Mouse (Mus musculus) kidney, embryonic 16.5 days (tissue): ENCODE results near the gene Dyx1c1. TPM values are rescaled to one million over a fixed set of nuclear protein-coding genes. Genes with fewer than 3 reads are reported as not detected.

Experiments used
- ATAC-seq: fragments of 200-750 bp; cut with Nextera tagmentation; 2 replicates; pipeline ENCODE4 v1.8.0; 2017; ENCODE audit warnings: moderate TSS enrichment; ENCODE audit not compliant: low FRiP score, low TSS enrichment
- H3K27ac ChIP-seq: fragments of 300-500 bp; sonication (generic); 2 replicates; pipeline ENCODE4 v1.5.1; 2014; ENCODE audit warnings: low read length
- H3K27me3 ChIP-seq: fragments of 300-500 bp; sonication (generic); 2 replicates; pipeline ENCODE4 v1.6.1; 2014; ENCODE audit warnings: low read length, control low read depth, mixed read lengths; ENCODE audit not compliant: insufficient read depth
- H3K36me3 ChIP-seq: fragments of 300-500 bp; sonication (generic); 2 replicates; pipeline ENCODE4 v1.6.1; 2014; ENCODE audit warnings: low read length, control low read depth, mixed read lengths; ENCODE audit not compliant: insufficient read depth
- H3K4me1 ChIP-seq: fragments of 300-500 bp; sonication (generic); 2 replicates; pipeline ENCODE4 v1.6.1; 2014; ENCODE audit warnings: low read length, control low read depth, mixed read lengths; ENCODE audit not compliant: insufficient read depth
- H3K4me2 ChIP-seq: fragments of 300-500 bp; sonication (generic); replicated peaks from 2 replicates; pipeline ENCODE4 v1.6.1; 2014; ENCODE audit warnings: low read depth, low read length
- H3K4me3 ChIP-seq: fragments of 300-500 bp; sonication (generic); 2 replicates; pipeline ENCODE4 v1.5.1; 2014; ENCODE audit warnings: mild to moderate bottlenecking, low read length
- H3K9ac ChIP-seq: fragments of 300-500 bp; sonication (generic); replicated peaks from 2 replicates; pipeline ENCODE4 v1.6.1; 2014; ENCODE audit warnings: low read length
- H3K9me3 ChIP-seq: fragments of 300-500 bp; sonication (generic); 2 replicates; pipeline ENCODE4 v1.6.1; 2016; ENCODE audit warnings: low read length, control low read depth
- WGBS: fragments of 180-500 bp; shearing (Covaris S2); extraction: QIAGEN DNeasy Blood & Tissue Kit; methylation state at CpG from one replicate; pipeline ENCODE4 v1.1.7; 2014; 5-methylcytosine and 5-hydroxymethylcytosine counted together
- polyA plus RNA-seq: library from polyadenylated mRNA; unstranded; fragments of >200 nt; fragmentation: Nextera tagmentation; extraction: Ambion mirVana; gene quantifications from 2 replicates; pipeline ENCODE4 v1.2.1, GENCODE M21; 2015

Dyx1c1 gene
- polyA plus RNA-seq, 1 experiment from 2014 or later: 1.9 TPM

DNA sequence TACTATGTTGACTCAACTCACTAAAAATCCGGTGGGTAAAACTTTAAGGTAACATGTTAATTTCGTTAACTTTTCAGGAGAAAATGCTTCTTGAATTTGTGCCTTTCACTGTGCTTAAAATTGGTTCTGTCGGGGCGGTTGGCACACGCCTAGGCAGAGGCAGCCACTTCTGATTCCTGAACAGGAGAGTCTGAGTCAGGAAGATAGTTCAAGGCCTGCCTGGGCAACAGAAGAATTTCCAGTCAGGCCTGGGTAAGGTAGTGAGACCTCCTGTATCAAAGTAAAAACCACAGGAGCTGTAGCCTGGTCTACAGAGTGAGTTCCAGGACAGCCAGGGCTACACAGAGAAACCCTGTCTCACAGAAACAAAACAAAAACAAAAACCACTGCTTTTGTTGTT lies 34.0 kb downstream of the Dyx1c1 start:
- H3K4me2 ChIP-seq: no peak overlapping the region
- H3K9ac ChIP-seq: no peak overlapping the region
- H3K36me3 ChIP-seq: no peaks in the 10 kb centered on the region
- 86% methylated on average over 5 of the region's 5 CpGs for WGBS
- ATAC-seq: no peak
- no peaks in the 10 kb centered on the region for H3K4me1 ChIP-seq
- no peak overlapping the region for H3K27ac ChIP-seq
- no peak overlapping the region for H3K4me3 ChIP-seq
- H3K9me3 ChIP-seq: no peaks in the 10 kb centered on the region
- H3K27me3 ChIP-seq: no peaks in the 10 kb centered on the region

DNA sequence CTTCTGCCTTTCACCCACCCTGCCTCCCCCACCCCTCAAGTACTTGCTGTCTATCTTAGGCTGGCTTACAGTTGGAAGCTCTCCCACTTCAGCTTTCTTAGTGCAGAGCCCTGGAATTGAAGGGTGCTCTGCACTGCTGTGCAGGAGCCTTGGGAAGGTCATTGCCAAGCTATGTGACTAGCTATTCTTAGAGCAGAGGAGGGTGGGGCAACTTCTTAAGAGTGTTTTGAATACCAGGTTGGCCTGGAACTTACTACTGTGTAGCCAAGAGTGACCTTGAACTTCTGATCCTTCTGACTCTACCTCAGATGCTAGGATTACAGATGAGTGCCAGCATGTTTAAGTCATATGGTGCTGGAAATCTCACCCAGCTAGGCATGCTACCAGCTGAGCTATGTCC lies 37.6 kb downstream of the Dyx1c1 start:
- H3K36me3 ChIP-seq: no peaks in the 10 kb centered on the region
- no peak overlapping the region for H3K27ac ChIP-seq
- H3K9me3 ChIP-seq: no peaks in the 10 kb centered on the region
- H3K4me1 ChIP-seq: no peaks in the 10 kb centered on the region
- no peak overlapping the region for H3K4me2 ChIP-seq
- no peak overlapping the region for H3K4me3 ChIP-seq
- no peak for ATAC-seq
- H3K9ac ChIP-seq: no peak overlapping the region
- no peaks in the 10 kb centered on the region for H3K27me3 ChIP-seq

DNA sequence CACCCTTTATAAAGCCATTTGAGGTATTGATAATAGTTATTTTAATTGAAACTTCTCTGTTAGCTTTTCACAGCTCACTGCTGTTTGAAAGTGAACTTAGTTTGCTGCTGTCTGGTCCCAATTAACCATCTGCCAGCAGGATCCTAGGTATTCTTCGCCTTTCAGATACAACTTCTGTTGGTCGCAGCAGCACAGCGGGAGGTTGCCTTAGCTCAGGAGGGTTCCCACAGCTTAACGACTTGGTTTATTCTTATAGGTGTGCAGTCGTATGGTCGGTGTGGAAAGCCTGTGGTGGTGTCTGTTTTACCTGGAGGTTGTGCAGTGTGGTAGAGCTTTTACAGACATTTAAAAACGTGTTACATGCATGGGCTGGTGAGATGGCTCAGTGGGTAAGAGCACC lies 38.2 kb downstream of the Dyx1c1 start:
- Histone ChIP-seq H3K9ac (no peak overlapping the region), H3K27me3 (no peaks in the 10 kb centered on the region), H3K4me3 (no peak overlapping the region), H3K27ac (no peak overlapping the region), H3K36me3 (no peaks in the 10 kb centered on the region), H3K4me2 (no peak overlapping the region), H3K4me1 (no peaks in the 10 kb centered on the region), H3K9me3 (no peaks in the 10 kb centered on the region)
- no peak for ATAC-seq
- WGBS: 65% methylated on average over 7 of the region's 7 CpGs

DNA sequence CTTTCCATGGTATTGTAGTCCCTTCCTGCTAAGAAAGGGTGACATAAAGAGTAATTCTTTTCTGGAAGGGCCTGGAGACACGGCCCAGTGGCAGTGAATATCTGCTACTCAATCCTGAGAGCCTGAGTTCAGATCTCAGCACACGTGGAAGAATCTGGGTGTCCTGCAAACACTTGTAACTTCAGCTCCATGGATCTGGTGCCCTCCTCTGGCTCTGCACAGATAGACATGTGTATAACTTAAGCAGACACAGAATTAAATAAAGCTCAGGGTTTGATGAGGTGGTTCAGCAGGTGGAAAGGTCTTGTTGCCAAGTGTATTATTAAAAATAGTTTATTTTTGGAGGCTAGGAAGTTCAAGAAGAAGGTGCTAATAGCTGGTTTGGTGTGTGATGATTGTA lies 41.9 kb downstream of the Dyx1c1 start:
- Histone ChIP-seq H3K36me3 (peaks cover 3% of the 10 kb centered on the region; the same call in 1 of the 2 replicates), H3K4me1 (no peaks in the 10 kb centered on the region), H3K9me3 (no peaks in the 10 kb centered on the region), H3K4me3 (no peak overlapping the region), H3K9ac (no peak overlapping the region), H3K4me2 (no peak overlapping the region), H3K27me3 (no peaks in the 10 kb centered on the region), H3K27ac (no peak overlapping the region)
- ATAC-seq: no peak
- WGBS: 84% methylated on average over 2 of the region's 2 CpGs

DNA sequence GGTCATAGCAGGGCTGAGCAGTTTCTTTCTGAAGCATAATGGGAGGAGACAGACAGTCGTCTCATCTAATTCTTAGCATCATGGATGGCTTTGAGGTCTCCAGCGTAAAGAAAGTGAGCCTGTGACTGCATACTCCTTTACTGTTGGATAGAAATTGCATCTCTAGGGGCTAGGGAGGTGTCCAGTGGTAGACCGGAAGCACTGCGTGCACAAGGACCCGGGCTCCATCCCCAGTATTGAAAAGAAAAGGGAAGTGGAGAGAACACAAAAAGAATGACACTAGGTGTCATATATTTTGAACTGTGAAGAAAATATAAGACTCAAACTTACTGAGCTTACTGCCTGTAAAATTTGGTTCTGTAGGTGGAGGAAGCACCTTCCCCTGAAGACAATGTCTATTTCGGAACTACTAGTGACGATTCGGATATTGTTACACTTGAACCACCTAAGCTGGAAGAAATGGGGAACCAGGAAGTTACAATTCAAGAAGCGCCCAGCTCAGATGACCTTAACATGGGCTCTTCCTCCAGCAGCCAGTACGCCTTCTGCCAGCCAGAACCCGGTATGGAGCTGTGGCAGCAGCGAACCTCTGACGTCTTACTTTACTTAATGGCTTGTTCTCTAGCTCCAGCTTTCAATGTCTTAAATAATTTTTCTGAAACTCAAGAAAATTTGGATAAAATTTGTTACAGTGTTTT lies 42.9 kb downstream of the Dyx1c1 start:
- H3K4me3 ChIP-seq: no peak overlapping the region
- WGBS: 86% methylated on average over 13 of the region's 13 CpGs
- no peaks in the 10 kb centered on the region for H3K4me1 ChIP-seq
- no peaks in the 10 kb centered on the region for H3K27me3 ChIP-seq
- peaks cover 7% of the 10 kb centered on the region; the same call in 1 of the 2 replicates for H3K36me3 ChIP-seq
- ATAC-seq: no peak
- H3K4me2 ChIP-seq: no peak overlapping the region
- H3K9ac ChIP-seq: no peak overlapping the region
- H3K27ac ChIP-seq: no peak overlapping the region
- H3K9me3 ChIP-seq: no peaks in the 10 kb centered on the region

DNA sequence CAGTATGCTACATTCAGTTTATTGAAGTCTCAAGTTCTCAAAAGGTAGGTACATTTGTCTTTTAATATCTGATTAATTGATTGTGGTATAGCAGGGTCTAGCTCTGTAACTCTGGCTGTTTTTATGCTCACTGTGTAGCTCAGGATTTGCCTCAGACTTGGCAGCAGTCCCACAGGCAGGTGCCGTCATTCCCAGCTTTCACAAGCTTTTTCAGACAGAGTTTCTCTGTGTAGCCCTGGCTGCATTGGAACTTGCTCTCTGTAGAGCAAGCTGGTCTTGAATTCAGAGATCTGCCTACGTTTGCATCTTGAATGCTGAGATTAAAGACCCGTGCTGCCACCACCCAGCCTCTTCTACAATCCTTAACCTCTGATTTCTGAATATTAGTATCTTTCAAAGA lies 43.6 kb downstream of the Dyx1c1 start:
- Histone ChIP-seq H3K4me2 (no peak overlapping the region), H3K36me3 (peaks cover 7% of the 10 kb centered on the region; the same call in 1 of the 2 replicates), H3K27me3 (no peaks in the 10 kb centered on the region), H3K4me1 (no peaks in the 10 kb centered on the region), H3K9me3 (no peaks in the 10 kb centered on the region), H3K4me3 (no peak overlapping the region), H3K9ac (0 out of 2 replicates have a peak overlapping the region, but pooled peaks have one; percentile 23), H3K27ac (no peak overlapping the region)
- WGBS: 67% methylated on average over 3 of the region's 3 CpGs
- ATAC-seq: no peak

DNA sequence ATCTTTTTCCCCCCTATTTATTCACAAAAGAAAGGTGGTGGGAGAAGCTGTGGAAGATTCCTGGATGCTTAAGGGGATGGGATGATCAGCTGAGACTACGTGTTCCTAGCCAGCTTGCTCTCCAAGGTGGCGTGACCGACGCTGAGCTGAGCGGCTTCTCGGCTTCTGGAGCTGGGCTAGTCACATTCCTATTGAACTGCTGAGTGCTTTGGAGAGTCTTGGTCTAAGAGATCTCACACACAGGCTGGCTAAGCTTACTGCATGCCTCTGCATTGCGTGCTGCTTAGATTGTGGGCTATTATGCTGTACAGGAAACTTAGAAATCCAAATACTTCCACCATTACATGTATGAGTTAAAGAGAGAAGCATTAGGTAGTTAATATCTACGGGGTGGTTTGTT lies 45.5 kb downstream of the Dyx1c1 start:
- Histone ChIP-seq H3K4me1 (no peaks in the 10 kb centered on the region), H3K9me3 (no peaks in the 10 kb centered on the region), H3K27me3 (no peaks in the 10 kb centered on the region), H3K4me3 (no peak overlapping the region), H3K36me3 (peaks cover 10% of the 10 kb centered on the region; the same call in 1 of the 2 replicates), H3K4me2 (no peak overlapping the region), H3K27ac (no peak overlapping the region), H3K9ac (no peak overlapping the region)
- 87% methylated on average over 8 of the region's 8 CpGs for WGBS
- no peak for ATAC-seq

DNA sequence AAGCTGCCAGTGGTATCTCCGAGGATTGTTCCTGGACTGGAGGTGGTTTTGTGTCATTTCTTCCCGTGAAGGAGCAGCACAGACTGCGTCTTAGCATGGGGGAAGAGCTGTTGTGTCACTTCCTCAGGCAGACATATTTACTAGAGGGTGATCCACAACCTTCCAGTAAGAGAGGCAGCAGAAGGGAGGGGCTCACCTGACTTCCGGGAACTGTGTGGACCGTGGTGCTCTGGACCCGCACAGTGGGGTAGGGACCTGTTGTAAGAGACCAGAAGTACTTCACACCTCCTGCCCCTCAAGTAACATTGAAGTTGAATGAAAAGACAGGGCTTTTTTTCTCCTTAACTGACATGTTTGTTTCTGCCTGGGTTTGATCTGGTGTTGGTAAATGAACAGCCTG lies 46.5 kb downstream of the Dyx1c1 start:
- no peak overlapping the region for H3K4me3 ChIP-seq
- no peaks in the 10 kb centered on the region for H3K27me3 ChIP-seq
- H3K36me3 ChIP-seq: peaks cover 10% of the 10 kb centered on the region; the same call in 1 of the 2 replicates
- H3K4me2 ChIP-seq: no peak overlapping the region
- no peak overlapping the region for H3K9ac ChIP-seq
- H3K27ac ChIP-seq: no peak overlapping the region
- WGBS: 83% methylated on average over 6 of the region's 6 CpGs
- H3K4me1 ChIP-seq: no peaks in the 10 kb centered on the region
- no peak for ATAC-seq
- H3K9me3 ChIP-seq: no peaks in the 10 kb centered on the region

DNA sequence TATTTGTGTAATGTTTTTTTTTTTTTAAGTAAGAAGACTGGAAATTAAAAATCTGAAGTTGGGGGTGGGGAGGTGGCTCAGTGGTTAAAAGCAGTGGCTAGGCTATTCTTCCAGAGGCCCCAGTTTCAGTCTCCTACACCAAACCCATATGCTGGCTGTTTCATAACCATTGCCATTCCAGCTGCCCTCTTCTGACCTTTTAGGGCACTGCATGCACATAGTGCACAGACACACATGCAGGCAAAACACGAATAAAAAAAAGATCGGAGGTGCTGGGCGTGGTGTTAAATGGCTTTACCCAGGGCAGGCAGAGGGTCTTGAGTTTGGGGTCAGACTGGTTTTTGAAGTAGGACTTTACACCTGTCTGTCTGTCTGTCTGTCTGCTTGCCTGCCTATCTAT lies 47.6 kb downstream of the Dyx1c1 start:
- H3K9ac ChIP-seq: no peak overlapping the region
- H3K4me1 ChIP-seq: no peaks in the 10 kb centered on the region
- H3K9me3 ChIP-seq: no peaks in the 10 kb centered on the region
- WGBS: 93% methylated on average over 3 of the region's 3 CpGs
- no peak overlapping the region for H3K4me3 ChIP-seq
- H3K36me3 ChIP-seq: peaks cover 13% of the 10 kb centered on the region; the same call in 1 of the 2 replicates
- no peaks in the 10 kb centered on the region for H3K27me3 ChIP-seq
- H3K27ac ChIP-seq: no peak overlapping the region
- H3K4me2 ChIP-seq: no peak overlapping the region
- no peak for ATAC-seq

DNA sequence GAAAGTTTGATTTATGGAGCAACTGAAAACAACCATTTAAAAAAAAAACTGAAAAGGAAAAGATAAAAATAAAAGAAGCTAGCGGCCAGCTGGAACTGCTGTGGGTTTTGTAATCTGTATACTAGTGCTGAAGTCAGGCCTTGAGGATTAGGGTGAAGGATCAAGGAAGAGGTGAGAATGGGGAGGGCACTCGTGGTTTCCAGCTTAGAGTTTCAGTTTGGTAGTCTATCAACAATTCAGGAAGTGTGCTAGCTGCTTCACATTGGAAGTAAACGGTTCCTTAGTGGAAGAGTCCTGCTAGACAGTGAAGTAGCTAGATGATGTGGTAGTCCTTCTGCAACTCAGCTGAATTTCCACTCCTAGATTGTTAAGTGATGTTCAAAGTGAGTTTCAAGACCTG lies 49.8 kb downstream of the Dyx1c1 start:
- 46% methylated on average over 3 of the region's 3 CpGs for WGBS
- no peak for ATAC-seq
- H3K4me1 ChIP-seq: no peaks in the 10 kb centered on the region
- H3K27me3 ChIP-seq: no peaks in the 10 kb centered on the region
- H3K27ac ChIP-seq: no peak overlapping the region
- peaks cover 21% of the 10 kb centered on the region; the same call in 1 of the 2 replicates for H3K36me3 ChIP-seq
- H3K4me3 ChIP-seq: no peak overlapping the region
- H3K4me2 ChIP-seq: no peak overlapping the region
- no peaks in the 10 kb centered on the region for H3K9me3 ChIP-seq
- H3K9ac ChIP-seq: no peak overlapping the region
